Mouse (Mus musculus) small intestine, adult 2 months (tissue): Measurements from ENCODE around the gene Cmtm6.

Experiments
- CTCF ChIP-seq: fragments of 200-500 bp; IDR thresholded peaks from 2 replicates; pipeline ENCODE4 v1.5.1; 2012; ENCODE audit warnings: low read depth, mild to moderate bottlenecking, control low read depth, inconsistent platforms, low read length, moderate library complexity, mixed read lengths; ENCODE audit not compliant: insufficient replicate concordance, insufficient read length; ENCODE audit errors: extremely low read depth
- POLR2A ChIP-seq: fragments of 200-500 bp; IDR thresholded peaks from 2 replicates; pipeline ENCODE4 v1.6.1; 2012; ENCODE audit warnings: low read depth, mild to moderate bottlenecking, control low read depth, inconsistent platforms, low read length, moderate library complexity

GRCm38 (mm10) chr9:114716677-114717331 is 14.1 kb upstream of the Cmtm6 start:
- TF ChIP-seq POLR2A, result no peak
- no peak for TF ChIP-seq CTCF
